Mouse (Mus musculus) megakaryocyte, adult 5-6 weeks (primary cell): ENCODE measurements around the gene Poldip3. TPM values are rescaled to one million over a fixed set of nuclear protein-coding genes. Genes with fewer than 3 reads are reported as not detected.
"Not testable (repeated sequence)": the region's sequence is repeated elsewhere in the genome, so short reads cannot be mapped to it uniquely, and the experiment has no call there.

Source experiments
- ATAC-seq: 2 replicates; pipeline ENCODE4 v1.8.0; 2016; ENCODE audit warnings: mild to moderate bottlenecking, inconsistent platforms; ENCODE audit not compliant: poor library complexity, severe bottlenecking
- total RNA-seq, 2 experiments: library from RNA; stranded (forward) in 1 of 2; stranded (reverse) in 1 of 2; fragments of 153-499, 151-499 nt in 1 of 2; fragments of 221-1000, 200-1000 nt in 1 of 2; gene quantifications; 2 replicates each; pipeline versions ENCODE4 v1.2.3 to v1.2.4; 2015 to 2017

Poldip3 gene
- total RNA-seq, 2 experiments from 2014 or later, result 41.5 to 118 TPM

DNA sequence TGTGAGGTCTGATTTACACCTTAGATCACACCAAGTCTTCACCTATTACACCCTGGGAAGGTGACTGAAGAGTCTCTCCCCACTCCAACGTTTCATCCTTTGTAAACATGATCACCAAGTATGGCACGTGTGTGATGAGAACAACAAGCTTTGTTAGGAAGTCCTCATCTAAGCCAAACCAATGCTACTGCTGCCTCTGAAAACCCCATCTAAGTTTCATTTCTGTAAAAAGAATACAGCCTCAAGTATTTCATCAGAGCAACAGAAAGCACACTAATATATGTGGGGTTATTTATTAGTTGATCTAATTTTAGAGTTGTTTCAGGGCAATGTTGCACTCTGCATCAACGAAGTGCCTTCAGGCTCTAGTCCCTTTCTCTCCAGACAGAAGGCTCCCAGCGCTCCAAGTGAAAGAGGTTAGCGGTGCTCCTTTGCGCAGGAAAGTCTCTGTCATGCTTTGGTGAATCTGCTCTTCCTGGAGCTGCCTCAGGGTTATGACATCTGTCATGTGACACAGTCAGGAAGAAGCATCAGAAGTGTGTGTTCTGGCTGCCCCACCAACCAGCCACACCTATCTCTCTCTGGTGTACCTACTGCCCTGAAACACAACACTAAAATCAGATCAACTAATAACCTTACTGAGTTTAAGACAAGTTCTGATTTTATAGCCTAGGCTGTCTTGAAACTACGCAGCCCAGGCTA, 19.5 kb downstream of the Poldip3 start:
- ATAC-seq, result peak; percentile 59

- ATAC-seq, result not testable (repeated sequence)
Observed at GRCm38 (mm10) chr15:83127037-83127436, 22.1 kb downstream of the Poldip3 start.

GRCm38 (mm10) chr15:83126582-83126981, 22.6 kb downstream of the Poldip3 start:
- no peak for ATAC-seq

DNA sequence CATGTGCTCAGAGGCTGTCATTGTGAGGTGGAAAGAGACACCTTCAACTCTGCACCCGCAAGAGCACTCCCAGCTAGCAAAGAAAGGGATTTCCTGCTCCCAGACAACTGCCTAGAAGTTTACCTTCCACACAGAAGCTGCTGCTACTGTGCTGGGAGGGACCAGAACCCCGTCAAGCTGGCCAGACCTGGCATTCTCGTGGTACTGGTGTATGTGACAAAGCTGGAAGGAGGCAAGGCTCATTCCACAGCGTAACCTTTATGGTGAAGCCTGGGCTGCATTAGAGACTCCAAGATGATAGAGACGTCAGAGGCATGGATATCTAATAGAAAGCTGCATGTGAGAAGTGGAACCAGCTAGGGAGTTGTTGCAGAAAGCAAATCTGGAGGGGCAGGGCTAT, 24.6 kb downstream of the Poldip3 start:
- no peak for ATAC-seq

DNA sequence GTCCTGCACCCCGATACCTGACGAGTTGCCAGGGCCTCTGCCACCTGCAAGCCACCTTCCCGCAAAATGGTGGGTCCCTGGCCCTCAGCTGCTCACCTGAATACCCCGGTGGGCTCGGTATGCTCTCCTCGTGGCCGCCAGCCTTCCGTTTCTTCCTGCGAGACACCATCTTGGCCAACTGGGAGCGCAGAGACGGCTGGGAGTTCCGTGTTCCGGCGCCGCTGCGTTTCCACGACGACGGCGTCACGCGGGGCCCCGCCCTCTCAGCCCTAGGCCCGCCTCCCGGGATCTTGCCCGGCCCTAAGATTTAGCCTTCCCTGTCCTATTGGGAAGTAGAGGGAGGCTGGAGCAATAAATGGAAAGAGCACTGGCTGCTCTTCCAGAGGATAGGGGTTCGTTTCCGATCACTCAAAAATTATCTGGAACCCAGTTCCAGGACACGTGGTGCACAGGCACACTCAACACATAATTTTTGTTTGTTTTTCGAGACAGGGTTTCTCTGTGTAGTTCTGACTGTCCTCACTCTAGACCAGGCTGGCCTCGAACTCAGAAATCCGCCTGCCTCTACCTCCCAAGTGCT, 26.5 kb downstream of the Poldip3 start, which contains the start of gene Rrp7a:
TSS of gene Rrp7a (minus strand) at position 236 of the 580 bp plus-strand sequence.
- peak; percentile 99 for ATAC-seq

DNA sequence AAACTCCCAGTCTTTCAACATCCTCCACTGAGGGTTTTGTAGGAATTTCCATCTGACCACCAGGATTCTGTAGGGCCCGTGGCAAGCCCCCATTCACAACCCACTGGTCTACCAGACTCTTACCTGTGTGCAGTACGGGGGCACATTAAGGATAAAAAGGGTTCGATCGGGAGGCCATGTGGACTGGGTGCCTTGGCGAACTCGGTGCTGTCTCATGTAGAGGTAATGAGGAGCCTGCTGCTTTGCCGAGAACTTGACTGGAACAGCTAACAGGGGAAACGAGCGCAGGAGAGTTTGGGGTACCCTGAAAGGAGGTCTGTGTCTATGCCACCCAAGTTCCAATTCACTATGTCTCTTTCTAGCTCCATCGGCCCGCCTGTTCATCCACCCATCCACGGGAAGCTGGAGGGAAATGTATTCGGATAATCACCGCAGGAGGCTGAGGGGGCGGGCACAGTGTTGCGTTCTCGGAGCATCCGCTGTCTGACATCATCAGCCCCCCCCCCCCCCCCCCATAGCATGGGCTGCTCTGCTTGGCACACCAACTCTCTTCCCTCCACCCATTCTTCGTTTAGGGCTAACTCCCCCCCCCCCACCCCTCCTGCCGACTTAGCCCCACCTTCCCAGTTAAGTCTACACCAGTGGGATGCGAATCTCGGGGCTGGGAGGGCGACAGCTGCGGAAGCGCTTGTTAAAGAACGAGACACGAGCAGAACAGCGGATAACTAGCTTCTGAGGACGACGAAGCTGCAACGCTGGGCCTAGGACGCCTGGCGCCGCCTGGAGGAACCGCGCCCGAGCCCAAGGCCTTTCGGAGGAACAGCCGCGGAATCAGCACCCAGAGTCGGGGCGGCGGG, 27.2 kb downstream of the Poldip3 start:
- peak; percentile 51 for ATAC-seq

GRCm38 (mm10) chr15:83118360-83118759, 30.8 kb downstream of the Poldip3 start:
- ATAC-seq, result no peak

GRCm38 (mm10) chr15:83115071-83115470, 34.1 kb downstream of the Poldip3 start:
- no peak for ATAC-seq

DNA sequence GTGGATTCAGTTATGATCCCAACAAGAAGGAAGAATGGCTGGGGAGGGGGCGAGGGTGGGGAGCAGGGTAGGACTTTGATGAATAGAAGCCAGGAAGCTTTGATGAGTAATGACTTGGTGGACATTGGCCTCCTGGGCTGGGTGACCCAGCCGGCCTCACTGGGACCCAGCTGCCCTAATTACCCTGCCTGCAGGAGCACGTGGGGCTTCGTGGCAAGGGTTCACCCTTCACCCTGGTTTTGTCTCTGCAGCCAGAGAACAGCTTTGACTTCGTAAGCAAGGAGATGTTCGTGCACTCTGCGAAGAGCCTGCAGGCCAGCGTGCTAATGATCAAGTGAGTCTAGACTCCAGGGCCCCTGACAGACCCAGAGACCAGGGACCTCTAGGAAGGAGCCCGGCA, 35.1 kb downstream of the Poldip3 start:
- no peak for ATAC-seq

DNA sequence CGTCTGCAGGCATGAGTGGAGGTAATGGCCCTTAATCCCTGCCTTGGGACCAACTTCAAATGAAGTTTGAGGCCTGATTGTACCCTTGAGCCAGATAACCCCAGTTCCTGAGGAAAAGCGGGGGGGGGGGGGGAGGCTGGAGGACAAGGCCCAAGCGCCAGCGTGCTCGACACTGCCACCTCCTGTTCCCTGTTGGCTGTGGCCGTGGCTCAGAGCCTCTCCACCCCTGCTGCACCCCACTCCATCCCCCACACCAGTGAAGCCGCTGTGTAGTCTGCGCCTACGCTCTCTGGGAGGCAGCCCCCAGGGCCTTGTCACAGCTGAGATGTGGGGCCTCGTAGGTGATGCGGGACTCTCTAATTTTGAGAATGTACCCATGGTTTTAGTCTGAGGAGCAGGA, 36.3 kb downstream of the Poldip3 start:
- peak; percentile 86 for ATAC-seq

DNA sequence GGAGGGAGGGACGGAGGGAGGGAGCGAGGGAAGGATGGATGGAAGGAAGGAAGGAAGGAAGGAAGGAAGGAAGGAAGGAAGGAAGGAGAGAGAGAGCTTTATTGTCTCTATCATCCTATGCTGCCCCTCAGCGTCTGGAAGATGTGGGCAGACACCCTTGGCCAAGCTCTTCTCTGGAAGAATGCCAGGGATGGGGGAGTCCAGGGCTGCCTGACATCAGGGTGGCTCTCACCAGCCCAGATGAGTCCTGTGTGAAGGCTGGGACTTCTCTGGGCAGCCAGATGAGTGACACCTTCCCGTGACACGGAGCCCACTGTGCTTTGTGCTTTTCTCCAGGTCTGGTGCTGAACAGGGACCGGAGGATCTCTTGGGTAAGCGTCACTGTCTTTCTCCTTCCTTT, 37.3 kb downstream of the Poldip3 start:
- ATAC-seq, result no peak

DNA sequence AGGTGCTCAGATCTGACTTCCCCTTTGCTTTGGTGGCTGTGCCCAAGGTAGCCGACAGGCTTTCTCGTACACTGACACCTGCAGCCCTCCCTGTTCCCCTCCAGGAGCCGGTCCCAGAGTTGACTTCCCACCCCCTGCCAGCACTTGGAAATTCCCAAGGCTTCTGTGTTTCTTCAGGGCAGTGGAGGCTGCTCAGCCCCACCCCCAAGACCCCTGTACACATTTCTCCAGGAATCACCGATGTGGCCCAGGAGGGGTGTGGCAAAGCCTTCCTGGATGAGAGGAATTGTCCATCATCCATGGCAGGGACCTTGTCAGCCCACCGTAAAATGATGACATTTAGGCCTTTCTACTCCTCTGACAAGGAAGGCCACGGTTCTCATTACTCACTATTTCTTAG, 37.9 kb downstream of the Poldip3 start:
- ATAC-seq, result no peak

DNA sequence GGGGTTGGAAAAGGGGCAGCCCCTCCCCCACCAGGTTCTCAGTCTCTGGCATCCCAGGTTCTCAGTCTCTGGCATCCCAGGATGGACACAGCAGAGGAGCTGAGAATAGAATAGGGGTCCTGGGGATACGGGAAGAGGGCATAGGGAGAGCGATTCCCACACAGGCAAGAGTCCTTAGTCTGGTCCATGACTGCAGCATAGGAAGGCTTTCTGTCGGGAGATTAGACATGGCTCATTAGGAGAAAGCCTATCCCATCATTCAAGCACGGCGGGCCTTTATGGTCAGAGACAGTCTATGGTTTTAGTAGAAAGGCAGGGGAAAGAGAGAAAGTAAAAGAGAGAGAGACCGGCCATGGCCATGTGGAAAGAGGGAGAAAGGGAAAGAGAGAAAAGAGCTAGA, 41.4 kb downstream of the Poldip3 start:
- no peak for ATAC-seq

DNA sequence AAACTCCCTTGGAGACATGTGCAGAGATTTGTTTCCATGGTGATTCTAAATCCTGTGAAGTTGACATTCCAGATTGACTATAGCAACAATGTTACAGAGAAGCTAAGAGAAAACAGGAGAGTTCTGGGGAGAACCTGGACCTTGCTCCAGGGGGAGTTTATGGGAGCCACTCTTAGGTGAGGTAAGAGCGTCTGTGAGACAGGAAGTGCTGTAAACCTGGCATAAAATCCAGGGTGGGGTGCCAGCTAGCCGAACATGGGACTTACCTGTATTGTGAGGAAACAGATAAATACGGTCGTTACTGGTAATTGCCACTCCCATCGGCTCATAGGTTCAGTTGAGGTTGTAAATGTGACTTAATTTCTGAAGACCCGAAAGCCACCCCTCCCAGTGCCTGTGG, 42.8 kb downstream of the Poldip3 start:
- ATAC-seq, result no peak

DNA sequence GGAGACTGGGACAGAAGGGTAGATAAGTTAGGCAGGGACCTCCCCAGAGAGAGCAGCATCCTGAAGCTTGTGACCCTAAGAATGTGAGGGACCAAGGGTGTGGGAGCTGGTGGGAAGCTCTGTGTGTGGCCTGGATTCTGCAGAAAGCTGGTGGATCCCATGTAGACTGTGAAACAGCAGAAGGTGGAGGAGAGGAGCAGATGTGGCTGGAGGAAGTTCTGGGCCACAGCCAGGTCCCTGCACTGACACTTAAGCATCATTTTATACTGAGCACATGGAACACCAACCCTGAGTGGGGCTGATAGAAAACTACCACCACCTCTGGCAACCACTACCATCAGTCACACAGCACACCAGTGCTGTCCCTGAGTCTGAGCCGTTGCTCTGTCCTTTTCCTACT, 46.1 kb downstream of the Poldip3 start:
- no peak for ATAC-seq

- ATAC-seq, result no peak
Observed at GRCm38 (mm10) chr15:83100332-83100662, 48.9 kb downstream of the Poldip3 start.

GRCm38 (mm10) chr15:83099533-83100331, 49.5 kb downstream of the Poldip3 start:
- peak; percentile 98 for ATAC-seq

DNA sequence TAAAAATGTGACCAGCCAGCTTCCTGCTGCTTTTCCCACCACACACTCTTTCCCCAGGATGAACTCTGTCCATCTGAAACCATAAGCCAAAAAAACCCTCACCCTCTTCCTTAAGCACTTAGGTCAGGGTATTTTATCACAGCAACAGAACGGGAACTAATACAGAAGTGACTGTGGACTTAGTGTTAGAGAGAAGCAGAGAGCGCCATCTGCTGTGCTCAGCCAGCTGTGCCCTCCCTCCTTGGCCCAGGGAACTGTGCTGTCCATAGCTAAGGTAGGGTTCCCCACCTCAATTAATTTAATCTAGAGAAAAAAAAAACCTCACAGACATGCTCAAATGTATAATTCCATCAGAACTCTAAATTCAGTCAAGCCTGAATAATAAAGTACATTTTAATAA, 53.2 kb downstream of the Poldip3 start:
- peak; percentile 51; the same call in 1 of the 2 replicates for ATAC-seq

DNA sequence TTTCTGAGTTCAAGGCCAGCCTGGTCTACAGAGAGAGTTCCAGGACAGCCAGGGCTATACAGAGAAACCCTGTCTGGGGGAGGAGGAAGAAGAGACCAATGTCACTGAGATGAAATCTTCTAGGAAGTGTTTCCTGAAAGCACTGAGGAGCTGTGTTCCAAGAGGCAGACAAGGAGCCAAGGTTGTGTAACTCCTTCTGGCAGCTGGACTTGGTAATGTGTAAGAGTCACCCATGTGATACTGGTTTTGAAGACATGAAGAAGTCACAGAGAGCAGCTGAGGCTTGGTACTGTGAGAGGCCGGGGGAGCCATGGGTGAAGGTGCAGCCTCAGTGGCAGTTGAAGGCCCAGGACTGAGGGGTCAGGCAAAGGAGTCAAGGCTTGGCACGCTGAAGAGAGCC, 55.5 kb downstream of the Poldip3 start:
- no peak for ATAC-seq

GRCm38 (mm10) chr15:83090874-83091273, 58.3 kb downstream of the Poldip3 start:
- ATAC-seq, result no peak

GRCm38 (mm10) chr15:83089429-83089605, 59.9 kb downstream of the Poldip3 start, which contains the start of gene Serhl:
Gene Serhl (plus strand): TSS chr15:83089506.
- no peak for ATAC-seq
